Mouse (Mus musculus) heart, adult 2 months (tissue): ENCODE results near the gene Them7.

ENCODE experiments used
- CTCF ChIP-seq: fragments of 200-600 bp; IDR thresholded peaks from 2 replicates; pipeline ENCODE4 v1.8.1; 2022; ENCODE audit warnings: antibody characterized with exemption, mild to moderate bottlenecking, moderate library complexity
- POLR2A ChIP-seq: fragments of 200-500 bp; IDR thresholded peaks from 2 replicates; pipeline ENCODE4 v1.6.1; 2011; ENCODE audit warnings: mild to moderate bottlenecking, low read depth, low read length, control low read depth; ENCODE audit not compliant: insufficient read depth

DNA sequence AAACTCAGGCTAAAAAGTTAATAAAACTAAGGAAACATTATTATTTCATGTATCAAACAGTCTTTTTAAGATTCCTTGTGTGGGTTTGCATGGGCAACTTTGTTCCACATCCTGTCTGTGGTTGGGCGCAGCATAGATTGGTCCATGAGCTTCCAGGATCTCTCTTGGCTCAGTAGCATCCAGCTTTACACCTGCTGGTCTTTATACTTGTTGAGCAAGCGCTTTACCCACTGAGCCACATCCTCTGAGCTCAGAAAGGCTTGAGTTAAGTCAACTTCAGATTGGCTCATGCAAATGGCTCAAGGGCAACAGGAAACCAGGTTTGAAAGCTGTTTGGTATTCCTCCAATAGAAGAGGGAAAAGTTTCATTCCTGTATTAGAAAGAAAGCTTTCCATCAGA, 178.1 kb downstream of the Them7 start:
- no peak for TF ChIP-seq POLR2A
- no peak for TF ChIP-seq CTCF
